Mouse (Mus musculus) 416B (cell line): ENCODE measurements at regions not wholly inside any gene's neighbourhood (a gene's known extent, or its start where the extent isn't known, plus 50 kb on each side); places are given as distances from the start of the nearest gene placed in this dataset.
A peak's percentile ranks its signal among the peaks of the same experiment; 100 is the strongest.

ENCODE experiments used
- DNase-seq: peaks from one replicate; pipeline ENCODE4 v3.0.0; 2011; ENCODE audit warnings: low read depth

DNA sequence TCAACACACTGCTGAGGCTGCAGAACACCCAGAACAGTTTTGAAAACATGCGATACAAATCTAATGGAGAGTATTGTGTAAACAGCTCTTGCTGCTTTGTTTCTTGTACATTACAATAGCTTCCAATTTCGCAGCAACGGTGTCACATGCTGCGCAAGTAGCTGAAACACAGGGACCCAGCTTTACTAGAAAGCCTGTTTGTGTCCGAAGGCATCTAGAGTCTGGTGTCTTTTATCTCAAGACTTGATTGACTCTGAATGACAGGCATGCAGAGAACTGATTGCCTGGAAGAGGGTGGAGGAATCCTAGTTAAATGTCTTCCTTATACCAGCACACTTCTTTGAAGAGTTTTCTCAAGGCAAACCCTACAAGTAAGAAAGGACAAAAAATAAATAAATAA lies 66.1 kb upstream of the Fgf10 start:
- DNase-seq = no peak

DNA sequence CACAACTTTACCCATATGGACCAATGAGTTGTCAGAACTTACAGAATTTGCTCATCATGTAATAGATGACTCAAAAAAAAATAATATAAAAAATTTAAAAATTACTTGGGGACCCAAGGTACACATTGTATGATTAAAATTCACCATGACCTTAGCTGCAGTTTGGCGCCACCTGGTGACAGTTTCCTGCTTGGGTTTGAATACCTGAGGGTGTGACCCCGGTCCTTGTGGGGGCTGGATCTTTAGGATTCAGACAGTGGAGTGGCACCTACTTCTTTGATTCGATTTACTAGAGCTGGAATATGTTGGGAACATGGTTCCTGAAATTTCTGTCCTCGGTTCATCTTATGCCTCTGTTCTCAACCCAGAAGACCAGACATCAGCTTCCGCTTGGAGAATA lies 72.7 kb upstream of the Fgf10 start:
- DNase-seq = peak; percentile 25

GRCm38 (mm10) chr13:118596218-118596795 lies 73.3 kb upstream of the Fgf10 start:
- DNase-seq = no peak

- no peak for DNase-seq
Observed at GRCm38 (mm10) chr13:118592074-118592473, 77.5 kb upstream of the Fgf10 start.

- no peak for DNase-seq
Observed at GRCm38 (mm10) chr13:118572555-118572954, 97.0 kb upstream of the Fgf10 start.

- DNase-seq = no peak
Observed at GRCm38 (mm10) chr13:118565219-118565833, 104.3 kb upstream of the Fgf10 start.

DNA sequence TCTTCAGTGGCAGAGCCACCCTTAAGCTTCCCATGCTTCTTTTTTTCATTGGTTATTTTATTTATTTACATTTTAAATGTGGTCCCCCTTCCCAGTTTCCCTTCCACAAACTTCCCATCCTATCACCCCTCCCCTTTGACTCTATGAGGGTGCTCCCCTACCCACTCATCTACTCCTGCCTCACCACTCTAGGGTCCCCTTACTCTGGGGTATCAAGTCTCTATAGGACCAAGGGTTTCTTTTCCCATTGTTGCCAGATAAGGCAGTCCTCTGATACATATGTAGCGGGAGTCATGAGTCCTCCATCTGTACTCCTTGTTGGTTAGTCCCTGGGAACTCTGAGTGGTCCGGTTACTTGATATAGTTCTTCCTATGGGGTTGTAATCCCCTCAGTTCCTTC lies 110.6 kb upstream of the Fgf10 start:
- no peak for DNase-seq

DNA sequence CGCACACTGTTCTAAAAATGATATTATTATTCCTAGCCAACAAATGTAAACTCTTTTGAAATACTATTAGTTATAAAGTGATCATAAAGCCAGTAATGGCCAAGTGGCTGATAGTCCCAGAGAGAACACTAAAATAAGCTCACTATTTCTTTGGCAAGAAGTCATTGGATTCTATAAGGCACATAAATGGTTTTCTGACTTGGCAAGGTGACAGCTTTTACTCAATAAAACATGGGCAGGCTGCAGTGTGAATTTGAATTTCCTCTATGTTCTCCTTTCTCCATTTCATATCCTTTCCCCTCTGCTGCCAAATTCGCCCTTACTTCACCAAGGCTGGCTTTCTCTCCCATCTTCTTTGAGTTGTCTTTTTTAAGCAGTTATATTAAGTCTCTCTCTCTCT lies 117.6 kb upstream of the Fgf10 start:
- DNase-seq = no peak

- DNase-seq = no peak
Observed at GRCm38 (mm10) chr13:118538742-118539141, 130.8 kb upstream of the Fgf10 start.

DNA sequence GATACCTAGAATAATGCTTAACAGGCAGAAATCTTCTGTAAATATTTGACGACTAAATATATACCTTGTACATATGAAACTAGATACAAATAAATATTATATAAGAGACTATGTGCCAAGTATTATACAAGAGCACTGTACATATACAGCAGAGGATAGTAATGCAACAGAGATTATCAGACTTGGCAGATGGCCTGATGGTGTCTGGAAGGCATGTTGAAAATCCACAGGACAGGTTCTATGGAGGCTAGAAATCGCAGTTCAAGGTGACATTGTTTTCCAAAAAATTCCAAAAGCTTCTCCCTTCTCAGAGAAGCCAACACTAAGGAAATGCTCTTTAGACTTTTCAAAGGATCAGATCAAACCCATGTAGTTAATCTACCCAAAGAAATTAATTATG lies 126.9 kb upstream of the Mrps30 start:
- DNase-seq = no peak

- no peak for DNase-seq
Observed at GRCm38 (mm10) chr13:118506136-118506535, 119.1 kb upstream of the Mrps30 start.

GRCm38 (mm10) chr13:118490610-118491009 lies 103.6 kb upstream of the Mrps30 start:
- DNase-seq = no peak

GRCm38 (mm10) chr13:118483031-118483430 lies 96.0 kb upstream of the Mrps30 start:
- DNase-seq = no peak

GRCm38 (mm10) chr13:118480237-118480636 lies 93.2 kb upstream of the Mrps30 start:
- DNase-seq = no peak

DNA sequence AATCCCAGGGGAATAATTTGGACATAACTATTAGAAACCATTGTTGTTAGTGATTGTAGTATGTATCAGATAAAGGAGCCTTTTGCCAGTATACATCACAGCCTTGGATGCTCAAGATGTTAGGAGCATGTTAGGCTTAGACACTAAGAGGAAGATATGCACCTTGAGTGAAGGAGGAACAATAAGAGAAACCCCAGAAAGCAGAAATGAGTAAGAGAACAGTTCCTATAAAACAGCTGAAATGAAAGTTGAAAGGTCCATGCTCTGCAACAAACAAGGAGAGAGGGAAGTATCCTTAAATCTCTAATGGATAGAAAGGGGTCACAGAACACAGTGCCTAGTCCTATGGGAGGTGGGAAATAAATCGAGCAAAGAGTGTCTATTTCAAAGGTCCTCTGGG lies 91.4 kb upstream of the Mrps30 start:
- DNase-seq = no peak

GRCm38 (mm10) chr13:118472578-118472977 lies 85.5 kb upstream of the Mrps30 start:
- no peak for DNase-seq

- no peak for DNase-seq
Observed at GRCm38 (mm10) chr13:118459672-118460384, 72.8 kb upstream of the Mrps30 start.

GRCm38 (mm10) chr13:118448977-118449705 lies 62.1 kb upstream of the Mrps30 start:
- no peak for DNase-seq

GRCm38 (mm10) chr13:118441322-118442064 lies 54.4 kb upstream of the Mrps30 start:
- no peak for DNase-seq
